Mouse (Mus musculus) cerebellum, adult 2 months (tissue): ENCODE measurements around the gene Ppp3r1.

Experiments
- CTCF ChIP-seq: fragments of 200-500 bp; IDR thresholded peaks from 2 replicates; pipeline ENCODE4 v1.5.1; 2011; ENCODE audit warnings: low read depth, mild to moderate bottlenecking, control low read depth, low read length, moderate library complexity, borderline replicate concordance; ENCODE audit not compliant: insufficient read depth
- POLR2A ChIP-seq: fragments of 200-500 bp; IDR thresholded peaks from 2 replicates; pipeline ENCODE4 v1.6.1; 2011; ENCODE audit warnings: low read length, control low read depth, borderline replicate concordance; ENCODE audit not compliant: insufficient read depth

- no peak for TF ChIP-seq CTCF
- TF ChIP-seq POLR2A = no peak
Measured at GRCm38 (mm10) chr11:17172300-17172699, 13.2 kb downstream of the Ppp3r1 start.
